Mouse (Mus musculus): ENCODE data around the gene Cptp.

- TF ChIP-seq CTCF (IDR thresholded peaks at IDR 0.05; ENCODE audit: insufficient read depth, low read length) (no peak), POLR2A (IDR thresholded peaks at IDR 0.05; ENCODE audit: borderline replicate concordance, extremely low read depth, low read depth, low read length) (no peak)
Measured at GRCm38 (mm10) chr4:155833234-155833633, 36.0 kb downstream of the Cptp start.

All from lung, adult 2 months (tissue).